Mouse (Mus musculus): ENCODE data around the gene Scamp3. TPM values are rescaled to one million over a fixed set of nuclear protein-coding genes. Genes with fewer than 3 reads are reported as not detected.
A peak's percentile ranks its signal among the peaks of the same experiment; 100 is the strongest.

Scamp3 gene
- total and polyA plus RNA-seq, 3 experiments: 101 to 287 TPM; not detected in 1

DNA sequence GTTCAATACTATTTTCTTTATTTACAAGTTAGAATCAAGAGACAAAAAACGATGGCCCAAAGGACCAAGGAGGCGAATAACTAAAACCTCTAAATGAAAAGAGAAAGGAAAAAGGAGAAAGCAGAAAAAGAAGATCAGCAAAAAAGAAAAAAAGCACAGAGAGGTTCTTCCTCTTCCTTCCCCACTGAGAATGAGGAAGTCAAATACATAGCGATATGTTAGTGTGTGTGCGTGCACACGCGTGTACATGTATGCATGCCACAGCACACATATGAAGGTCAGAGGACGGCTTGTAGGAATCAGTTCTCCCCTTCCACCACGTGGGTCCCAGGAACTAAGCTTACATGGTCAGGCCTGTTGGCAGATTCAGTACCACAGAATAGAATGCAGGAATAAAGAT is 20.3 kb upstream of the Scamp3 start (continued):
- TF ChIP-seq NELFE (IDR thresholded peaks at IDR 0.05; ENCODE audit: low read depth, low read length): no peak

- H3K79me2 ChIP-seq (ENCODE audit: control insufficient read depth, insufficient read depth, low read length, poor library complexity): no peaks in the 10 kb centered on the region
- H3K36me3 ChIP-seq (ENCODE audit: control insufficient read depth in 1 of 2, insufficient read depth in 2 of 2, low read length in 2 of 2): peaks cover 0 to 8% of the 10 kb centered on the region in 2 experiments; a peak in 2 of 4 replicates
- no peak overlapping the region for H3K4me3 ChIP-seq (ENCODE audit: control insufficient read depth in 1 of 2, insufficient read depth in 1 of 2, low read depth in 2 of 2, low read length in 2 of 2)
- no peaks in the 10 kb centered on the region for H3K9me3 ChIP-seq (replicated peaks; ENCODE audit: insufficient read depth, low read length)
- H3K27me3 ChIP-seq (ENCODE audit: control insufficient read depth in 1 of 2, insufficient read depth in 2 of 2, low read length in 2 of 2): no peaks in the 10 kb centered on the region
- no peak for TF ChIP-seq E2F4 (IDR thresholded peaks at IDR 0.05; ENCODE audit: borderline replicate concordance, low read depth, low read length)
- no peak for TF ChIP-seq GABPA (IDR thresholded peaks at IDR 0.05; ENCODE audit: low read depth, low read length)
- TF ChIP-seq MAZ (IDR thresholded peaks at IDR 0.05; ENCODE audit: low read depth, low read length): no peak
- no peak for TF ChIP-seq NRF1 (IDR thresholded peaks at IDR 0.05; ENCODE audit: insufficient read depth, low read depth, low read length, poor library complexity, severe bottlenecking)
- no peak for TF ChIP-seq RAD21 (IDR thresholded peaks at IDR 0.05; ENCODE audit: low read depth, low read length)
- TF ChIP-seq USF1 (IDR thresholded peaks at IDR 0.05; ENCODE audit: low read depth, low read length): no peak
- no peak for TF ChIP-seq CHD2 (IDR thresholded peaks at IDR 0.05; ENCODE audit: low read length)
- no peak for TF ChIP-seq MXI1 (IDR thresholded peaks at IDR 0.05; ENCODE audit: low read depth, low read length)
- no peak for TF ChIP-seq TAL1 (IDR thresholded peaks at IDR 0.05; ENCODE audit: low read length)
- TF ChIP-seq EP300 (IDR thresholded peaks at IDR 0.05; ENCODE audit: low read depth in 1 of 2, low read length in 2 of 2): no peak
- peaks cover 8 to 15% of the 10 kb centered on the region in 2 experiments; a peak in 3 of 4 replicates for H3K4me1 ChIP-seq (ENCODE audit: control insufficient read depth in 1 of 2, insufficient read depth in 2 of 2, low read length in 2 of 2)
- DNase-seq (ENCODE audit: low read depth, low spot score): no peak
- no peak overlapping the region for H3K27ac ChIP-seq (ENCODE audit: control insufficient read depth, low read depth, low read length)
- H3K9ac ChIP-seq (ENCODE audit: control insufficient read depth, low read depth, low read length, poor library complexity, severe bottlenecking): no peak overlapping the region
Observed at GRCm38 (mm10) chr3:89158651-89159050, 18.6 kb upstream of the Scamp3 start.

DNA sequence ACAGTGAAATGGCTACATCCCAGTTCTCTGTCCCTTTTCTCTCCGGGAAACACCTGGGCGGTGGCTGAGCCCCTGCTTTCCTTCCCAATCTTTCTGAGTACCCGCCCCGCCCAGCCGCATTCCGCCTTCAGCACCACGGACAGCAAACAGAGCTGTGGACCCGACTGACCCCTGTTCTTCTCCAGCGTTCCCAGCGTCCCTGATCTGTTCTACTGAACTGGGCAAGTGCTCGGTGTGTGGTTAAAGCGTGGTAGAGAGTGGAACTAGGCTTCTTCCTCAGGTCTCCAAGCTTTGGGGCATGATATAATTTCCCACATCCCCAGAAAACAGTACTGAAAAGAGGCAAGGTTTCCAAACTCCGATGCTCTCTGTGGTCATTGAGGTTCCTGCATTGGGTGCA is 18.1 kb upstream of the Scamp3 start:
- peak; percentile 83 for DNase-seq (ENCODE audit: low read depth, low spot score)
- Histone ChIP-seq H3K36me3 (ENCODE audit: control insufficient read depth in 1 of 2, insufficient read depth in 2 of 2, low read length in 2 of 2) (peaks cover 0 to 8% of the 10 kb centered on the region in 2 experiments; a peak in 2 of 4 replicates), H3K4me1 (ENCODE audit: control insufficient read depth in 1 of 2, insufficient read depth in 2 of 2, low read length in 2 of 2) (peaks cover 10 to 15% of the 10 kb centered on the region in 2 experiments; a peak in 3 of 4 replicates), H3K9me3 (replicated peaks; ENCODE audit: insufficient read depth, low read length) (no peaks in the 10 kb centered on the region), H3K4me3 (ENCODE audit: control insufficient read depth in 1 of 2, insufficient read depth in 1 of 2, low read depth in 2 of 2, low read length in 2 of 2) (peak overlapping the region; percentile 61 to 62), H3K9ac (ENCODE audit: control insufficient read depth, low read depth, low read length, poor library complexity, severe bottlenecking) (peak overlapping the region; percentile 67), H3K79me2 (ENCODE audit: control insufficient read depth, insufficient read depth, low read length, poor library complexity) (no peaks in the 10 kb centered on the region), H3K27ac (ENCODE audit: control insufficient read depth, low read depth, low read length) (no peak overlapping the region), H3K27me3 (ENCODE audit: control insufficient read depth in 1 of 2, insufficient read depth in 2 of 2, low read length in 2 of 2) (no peaks in the 10 kb centered on the region)
- TF ChIP-seq POLR2AphosphoS2 (IDR thresholded peaks at IDR 0.05; ENCODE audit: low read length) (no peak), TCF12 (IDR thresholded peaks at IDR 0.05; ENCODE audit: low read depth, low read length) (no peak), TAL1 (IDR thresholded peaks at IDR 0.05; ENCODE audit: low read length) (no peak), ZMIZ1 (IDR thresholded peaks at IDR 0.05; ENCODE audit: low read depth, low read length) (no peak), MXI1 (IDR thresholded peaks at IDR 0.05; ENCODE audit: low read depth, low read length) (peak; percentile 97), SMC3 (IDR thresholded peaks at IDR 0.05; ENCODE audit: low read depth, low read length) (no peak), CTCF (IDR thresholded peaks at IDR 0.05 in 2 of 3, conservative IDR thresholded peaks at IDR 0.05 in 1 of 3; ENCODE audit: control insufficient read depth in 1 of 3, insufficient read depth in 1 of 3, low read depth in 2 of 3, low read length in 3 of 3, poor library complexity in 1 of 3, severe bottlenecking in 1 of 3) (no peak), UBTF (IDR thresholded peaks at IDR 0.05; ENCODE audit: borderline replicate concordance, insufficient read depth, low read depth, low read length) (no peak; the same call in 1 of the 2 replicates), ZNF384 (IDR thresholded peaks at IDR 0.05; ENCODE audit: low read depth, low read length) (no peak), CHD2 (IDR thresholded peaks at IDR 0.05; ENCODE audit: low read length) (no peak), SIN3A (IDR thresholded peaks at IDR 0.05; ENCODE audit: low read length) (peak; percentile 100), MAZ (IDR thresholded peaks at IDR 0.05; ENCODE audit: low read depth, low read length) (0 out of 2 replicates have a peak, but pooled peaks have one; percentile 34), MYC (IDR thresholded peaks at IDR 0.05; ENCODE audit: low read depth, low read length) (no peak), TBP (IDR thresholded peaks at IDR 0.05; ENCODE audit: low read depth, low read length) (no peak), ZC3H11A (IDR thresholded peaks at IDR 0.05; ENCODE audit: low read depth, low read length) (no peak), POLR2AphosphoS5 (IDR thresholded peaks at IDR 0.05; ENCODE audit: borderline replicate concordance, low read depth, low read length) (no peak), NELFE (IDR thresholded peaks at IDR 0.05; ENCODE audit: low read depth, low read length) (no peak), USF1 (IDR thresholded peaks at IDR 0.05; ENCODE audit: low read depth, low read length) (no peak), MAFK (IDR thresholded peaks at IDR 0.05; ENCODE audit: borderline replicate concordance, low read depth, low read length) (no peak), ZKSCAN1 (IDR thresholded peaks at IDR 0.05; ENCODE audit: low read depth, low read length) (no peak)
